Mouse (Mus musculus) olfactory bulb, adult 2 months (tissue): ENCODE data around the gene Slc23a2.

Experiments
- CTCF ChIP-seq: fragments of 200-500 bp; IDR thresholded peaks from 2 replicates; pipeline ENCODE4 v1.5.1; 2012; ENCODE audit warnings: low read depth, mild to moderate bottlenecking, low read length, moderate library complexity; ENCODE audit not compliant: insufficient read depth
- POLR2A ChIP-seq: fragments of 200-500 bp; IDR thresholded peaks from 2 replicates; pipeline ENCODE4 v1.6.1; 2012; ENCODE audit warnings: mild to moderate bottlenecking, low read depth, low read length, moderate library complexity; ENCODE audit not compliant: insufficient read depth

DNA sequence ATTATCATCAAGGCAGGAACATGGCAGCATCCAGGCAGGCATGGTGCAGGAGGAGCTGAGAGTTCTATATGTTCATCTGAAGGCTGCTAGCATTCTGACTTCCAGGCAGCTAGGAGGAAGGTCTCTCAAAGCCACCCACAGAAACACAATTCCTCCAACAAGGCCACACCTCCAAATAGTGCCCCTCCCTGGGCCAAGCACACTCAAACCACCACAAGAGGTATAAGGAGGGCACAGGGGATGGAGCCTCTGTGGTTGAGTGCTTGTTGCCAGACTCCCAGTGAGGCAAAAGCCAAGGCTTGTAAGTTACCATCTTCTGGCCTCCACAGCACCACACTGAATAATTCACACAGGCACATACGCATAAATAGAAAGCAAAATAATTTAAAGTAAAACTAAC is 18.6 kb downstream of the Slc23a2 start:
- TF ChIP-seq CTCF (no peak), POLR2A (no peak)
